Mouse (Mus musculus) kidney, embryonic 14.5 days (tissue): ENCODE results near the gene Sephs1. TPM values are rescaled to one million over a fixed set of nuclear protein-coding genes. Genes with fewer than 3 reads are reported as not detected.

Experiments used
- ATAC-seq: fragments of 200-750 bp; cut with Nextera tagmentation; 2 replicates; pipeline ENCODE4 v1.8.0; 2017; ENCODE audit warnings: moderate number of reproducible peaks, mild to moderate bottlenecking, moderate TSS enrichment, moderate library complexity; ENCODE audit not compliant: low FRiP score, low TSS enrichment
- H3K27ac ChIP-seq: fragments of 300-500 bp; sonication (generic); 2 replicates; pipeline ENCODE4 v1.5.1; 2014; ENCODE audit warnings: low read depth, mild to moderate bottlenecking, low read length, moderate library complexity, mixed read lengths
- H3K27me3 ChIP-seq: fragments of 300-500 bp; sonication (generic); 2 replicates; pipeline ENCODE4 v1.6.1; 2014; ENCODE audit warnings: mild to moderate bottlenecking, low read length; ENCODE audit not compliant: control insufficient read depth, insufficient read depth
- H3K36me3 ChIP-seq: fragments of 300-500 bp; sonication (generic); 2 replicates; pipeline ENCODE4 v1.6.1; 2014; ENCODE audit warnings: low read length, mixed read lengths; ENCODE audit not compliant: control insufficient read depth, insufficient read depth
- H3K4me1 ChIP-seq: fragments of 300-500 bp; sonication (generic); 2 replicates; pipeline ENCODE4 v1.6.1; 2014; ENCODE audit warnings: low read length, mixed read lengths; ENCODE audit not compliant: control insufficient read depth, insufficient read depth
- H3K4me2 ChIP-seq: fragments of 300-500 bp; sonication (generic); replicated peaks from 2 replicates; pipeline ENCODE4 v1.6.1; 2014; ENCODE audit warnings: low read depth, mild to moderate bottlenecking, low read length
- H3K4me3 ChIP-seq: fragments of 300-500 bp; sonication (generic); 2 replicates; pipeline ENCODE4 v1.5.1; 2014; ENCODE audit warnings: mild to moderate bottlenecking, low read length
- H3K9ac ChIP-seq: fragments of 300-500 bp; sonication (generic); 2 replicates; pipeline ENCODE4 v1.6.1; 2014; ENCODE audit warnings: low read depth, mild to moderate bottlenecking, low read length, moderate library complexity
- H3K9me3 ChIP-seq: fragments of 300-500 bp; sonication (generic); 2 replicates; pipeline ENCODE4 v1.6.1; 2016; ENCODE audit warnings: low read length; ENCODE audit not compliant: control insufficient read depth
- WGBS: fragments of 180-500 bp; shearing (Covaris S2); extraction: QIAGEN DNeasy Blood & Tissue Kit; methylation state at CpG from one replicate; pipeline ENCODE4 v1.1.7; 2014; 5-methylcytosine and 5-hydroxymethylcytosine counted together
- polyA plus RNA-seq: library from polyadenylated mRNA; unstranded; fragments of >200 nt; fragmentation: Nextera tagmentation; extraction: Ambion mirVana; gene quantifications from 2 replicates; pipeline ENCODE4 v1.2.1, GENCODE M21; 2014

Sephs1 gene
- polyA plus RNA-seq, 1 experiment from 2014 or later: 122 TPM

- WGBS: 94% methylated on average over 4 of the region's 4 CpGs
- Histone ChIP-seq H3K4me1 (no peaks in the 10 kb centered on the region), H3K4me3 (no peak overlapping the region), H3K9me3 (no peaks in the 10 kb centered on the region), H3K9ac (no peak overlapping the region), H3K4me2 (no peak overlapping the region), H3K27me3 (no peaks in the 10 kb centered on the region), H3K27ac (no peak overlapping the region), H3K36me3 (peaks cover 87% of the 10 kb centered on the region)
- ATAC-seq: no peak
Observed at GRCm38 (mm10) chr2:4896970-4897369, 15.6 kb downstream of the Sephs1 start.

DNA sequence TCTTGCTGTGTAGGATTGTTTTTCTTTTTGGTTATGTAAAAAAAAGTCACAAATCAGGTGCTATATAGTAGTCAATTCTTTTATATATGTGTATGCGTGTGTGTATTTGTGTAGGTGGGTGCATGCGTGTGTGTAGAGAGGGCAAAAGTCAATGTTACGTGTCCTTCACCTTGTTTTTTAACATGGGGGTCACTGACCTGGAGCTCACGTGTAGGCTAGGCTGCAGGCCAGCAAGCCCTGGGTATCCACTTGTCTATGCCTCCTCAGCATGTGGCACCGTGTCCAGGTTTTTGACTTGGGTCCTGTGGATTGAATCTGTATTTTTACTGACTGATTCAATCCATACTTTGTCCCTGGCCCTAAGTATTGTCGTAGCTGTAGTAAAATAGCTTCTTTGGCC is 19.3 kb downstream of the Sephs1 start:
- H3K27ac ChIP-seq: no peak overlapping the region
- no peaks in the 10 kb centered on the region for H3K9me3 ChIP-seq
- no peaks in the 10 kb centered on the region for H3K27me3 ChIP-seq
- WGBS: 88% methylated on average over 6 of the region's 6 CpGs
- no peak for ATAC-seq
- H3K36me3 ChIP-seq: peaks cover 73% of the 10 kb centered on the region
- H3K4me3 ChIP-seq: no peak overlapping the region
- no peak overlapping the region for H3K9ac ChIP-seq
- no peak overlapping the region for H3K4me2 ChIP-seq
- H3K4me1 ChIP-seq: no peaks in the 10 kb centered on the region

DNA sequence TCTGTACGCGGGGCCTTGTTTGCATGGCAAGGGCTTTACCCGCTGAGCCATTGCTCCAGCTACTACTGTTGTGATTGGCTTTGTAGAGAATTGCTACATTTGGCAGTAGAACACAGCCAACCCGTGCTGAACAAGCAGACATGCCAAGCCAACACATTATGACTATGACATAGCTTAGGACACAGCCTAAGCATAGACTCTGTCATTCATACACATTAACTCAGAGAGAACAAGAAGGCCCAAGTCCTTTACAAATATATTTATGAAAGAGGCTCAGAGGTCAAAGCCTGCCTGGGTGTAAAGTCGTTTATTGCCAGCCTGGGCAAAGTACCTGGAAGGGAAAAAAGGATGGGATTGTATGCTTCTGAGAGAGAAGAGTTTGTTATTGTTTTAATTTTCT is 21.0 kb downstream of the Sephs1 start:
- WGBS: 94% methylated on average over 5 of the region's 5 CpGs
- Histone ChIP-seq H3K4me3 (no peak overlapping the region), H3K27ac (no peak overlapping the region), H3K4me2 (no peak overlapping the region), H3K9ac (no peak overlapping the region), H3K27me3 (no peaks in the 10 kb centered on the region), H3K9me3 (no peaks in the 10 kb centered on the region), H3K36me3 (peaks cover 75% of the 10 kb centered on the region), H3K4me1 (no peaks in the 10 kb centered on the region)
- ATAC-seq: no peak

GRCm38 (mm10) chr2:4907120-4907519 is 25.8 kb downstream of the Sephs1 start:
- H3K36me3 ChIP-seq: peaks cover 47% of the 10 kb centered on the region
- H3K4me2 ChIP-seq: no peak overlapping the region
- H3K4me1 ChIP-seq: no peaks in the 10 kb centered on the region
- no peaks in the 10 kb centered on the region for H3K9me3 ChIP-seq
- H3K9ac ChIP-seq: no peak overlapping the region
- ATAC-seq: no peak
- no peak overlapping the region for H3K27ac ChIP-seq
- H3K4me3 ChIP-seq: no peak overlapping the region
- 93% methylated on average over 6 of the region's 6 CpGs for WGBS
- H3K27me3 ChIP-seq: no peaks in the 10 kb centered on the region

DNA sequence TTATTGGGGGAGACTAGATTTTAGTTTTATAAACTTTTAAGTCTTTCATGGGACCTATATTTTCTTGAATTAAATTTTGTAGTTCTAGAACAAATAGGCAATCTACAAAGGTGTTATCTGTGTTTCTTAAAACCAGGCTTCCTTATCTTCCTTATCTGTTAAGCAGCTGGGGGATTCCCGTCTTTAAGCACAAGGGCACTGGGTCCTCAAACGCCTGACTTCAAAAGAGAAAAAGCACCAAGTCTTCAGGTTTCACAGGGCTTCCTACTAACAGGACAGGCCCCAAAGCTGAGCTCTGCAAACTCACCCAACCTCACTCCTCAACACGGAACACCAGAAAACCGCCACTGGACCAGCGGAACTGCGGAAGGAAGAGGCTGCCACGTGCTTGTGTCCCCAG is 26.6 kb downstream of the Sephs1 start:
- ATAC-seq: no peak
- no peak overlapping the region for H3K27ac ChIP-seq
- H3K9ac ChIP-seq: no peak overlapping the region

DNA sequence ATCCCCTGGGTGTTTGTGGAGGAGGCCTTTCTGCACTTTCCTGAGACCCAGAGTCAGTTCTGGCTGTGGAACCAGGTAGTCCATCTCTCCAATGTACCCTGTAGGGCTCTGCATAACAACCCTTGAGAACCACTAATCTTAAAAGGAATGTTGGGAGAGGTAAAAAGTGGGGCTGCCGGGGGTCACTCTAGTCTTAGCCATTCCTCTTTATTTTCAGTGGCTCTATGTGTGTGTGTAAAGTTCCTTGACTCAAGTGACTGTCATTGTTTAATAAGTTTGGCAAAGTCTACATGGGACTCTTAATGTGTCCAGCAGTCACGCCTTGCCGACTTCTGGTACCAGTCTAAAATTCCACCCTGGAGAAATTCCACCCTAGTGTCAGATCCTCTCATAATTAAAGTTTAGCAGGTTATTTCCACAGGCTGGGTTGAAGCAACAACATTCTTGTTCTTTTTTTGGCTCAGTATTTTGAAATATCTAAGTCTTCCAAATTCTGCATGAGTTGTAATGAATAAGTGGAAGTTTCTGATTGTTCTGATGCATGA is 27.5 kb downstream of the Sephs1 start:
- Histone ChIP-seq H3K27me3 (no peaks in the 10 kb centered on the region), H3K27ac (no peak overlapping the region), H3K4me2 (no peak overlapping the region), H3K4me1 (no peaks in the 10 kb centered on the region), H3K36me3 (peaks cover 44% of the 10 kb centered on the region), H3K9me3 (no peaks in the 10 kb centered on the region), H3K9ac (no peak overlapping the region), H3K4me3 (no peak overlapping the region)
- ATAC-seq: no peak
- 92% methylated on average over 3 of the region's 3 CpGs for WGBS

More for the DNA sequence above, 26.6 kb downstream of the Sephs1 start:
- H3K4me3 ChIP-seq: no peak overlapping the region
- no peak overlapping the region for H3K4me2 ChIP-seq
- H3K4me1 ChIP-seq: no peaks in the 10 kb centered on the region
- no peaks in the 10 kb centered on the region for H3K9me3 ChIP-seq
- WGBS: 82% methylated on average over 7 of the region's 7 CpGs
- peaks cover 44% of the 10 kb centered on the region for H3K36me3 ChIP-seq
- no peaks in the 10 kb centered on the region for H3K27me3 ChIP-seq

- Histone ChIP-seq H3K4me2 (no peak overlapping the region), H3K36me3 (peaks cover 40% of the 10 kb centered on the region), H3K4me1 (no peaks in the 10 kb centered on the region), H3K4me3 (no peak overlapping the region), H3K27ac (no peak overlapping the region), H3K9ac (no peak overlapping the region), H3K27me3 (no peaks in the 10 kb centered on the region), H3K9me3 (no peaks in the 10 kb centered on the region)
- ATAC-seq: no peak
- WGBS: 67% methylated on average over 6 of the region's 6 CpGs
Observed at GRCm38 (mm10) chr2:4909909-4910308, 28.5 kb downstream of the Sephs1 start.

- no peak for ATAC-seq
- H3K4me3 ChIP-seq: no peak overlapping the region
- WGBS: 29% methylated on average over 4 of the region's 4 CpGs
Observed at GRCm38 (mm10) chr2:4910521-4910920, 29.2 kb downstream of the Sephs1 start.

GRCm38 (mm10) chr2:4913949-4914348 is 32.6 kb downstream of the Sephs1 start:
- ATAC-seq: no peak
- Histone ChIP-seq H3K4me2 (no peak overlapping the region), H3K4me3 (no peak overlapping the region), H3K4me1 (peaks cover 6% of the 10 kb centered on the region; the same call in 1 of the 2 replicates), H3K36me3 (peaks cover 1% of the 10 kb centered on the region; the same call in 1 of the 2 replicates), H3K9me3 (no peaks in the 10 kb centered on the region), H3K9ac (no peak overlapping the region), H3K27me3 (no peaks in the 10 kb centered on the region), H3K27ac (no peak overlapping the region)
- 87% methylated on average over 7 of the region's 7 CpGs for WGBS

More at GRCm38 (mm10) chr2:4910521-4910920, 29.2 kb downstream of the Sephs1 start:
- no peaks in the 10 kb centered on the region for H3K4me1 ChIP-seq
- no peak overlapping the region for H3K9ac ChIP-seq
- no peak overlapping the region for H3K27ac ChIP-seq
- H3K9me3 ChIP-seq: no peaks in the 10 kb centered on the region
- H3K4me2 ChIP-seq: no peak overlapping the region
- no peaks in the 10 kb centered on the region for H3K27me3 ChIP-seq
- H3K36me3 ChIP-seq: peaks cover 34% of the 10 kb centered on the region
